Mouse (Mus musculus): ENCODE measurements around the gene Dlg5. TPM values are rescaled to one million over a fixed set of nuclear protein-coding genes. Genes with fewer than 3 reads are reported as not detected.
A peak's percentile ranks its signal among the peaks of the same experiment; 100 is the strongest.

Dlg5 gene
- total and polyA plus RNA-seq, 2 experiments from 2014 or later: 2.6 to 12.3 TPM

DNA sequence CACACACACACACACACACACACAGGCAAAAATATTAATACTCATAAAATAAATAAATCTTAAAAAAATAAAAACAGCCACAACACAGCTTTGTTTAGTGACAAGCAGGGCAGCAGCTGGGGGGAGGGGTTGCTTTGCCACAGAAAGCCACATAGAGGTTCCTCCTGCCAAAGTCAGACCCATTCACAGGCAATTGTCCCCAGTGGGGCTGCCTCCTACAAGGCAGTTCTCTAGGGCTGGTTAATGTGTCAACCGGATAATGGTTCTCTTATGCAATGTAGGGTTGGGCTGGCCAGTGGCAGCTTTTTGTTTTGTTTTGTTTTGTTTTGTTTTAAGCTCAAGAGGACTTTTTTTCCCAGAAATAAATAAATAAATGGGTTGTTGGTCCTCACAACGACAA, 11.3 kb downstream of the Dlg5 start:
- Histone ChIP-seq H3K27me3 (ENCODE audit: control insufficient read depth, insufficient read depth, low read length) (no peaks in the 10 kb centered on the region), H3K9ac (replicated peaks; ENCODE audit: low read depth, low read length) (no peak overlapping the region), H3K4me3 (ENCODE audit: low read depth, low read length) (no peak overlapping the region), H3K4me1 (ENCODE audit: control insufficient read depth, insufficient read depth) (peaks cover 14% of the 10 kb centered on the region), H3K27ac (ENCODE audit: low read depth) (no peak overlapping the region), H3K4me2 (ENCODE audit: low read depth, low read length) (no peak overlapping the region), H3K9me3 (replicated peaks; ENCODE audit: control insufficient read depth, low read length) (no peaks in the 10 kb centered on the region), H3K36me3 (replicated peaks; ENCODE audit: control insufficient read depth, insufficient read depth, low read length) (no peaks in the 10 kb centered on the region)
- DNase-seq (ENCODE audit: low spot score) (no peak), ATAC-seq (ENCODE audit: insufficient read depth, low read depth) (no peak)
- WGBS: 76% methylated on average over 2 of the region's 2 CpGs
- no peak for TF ChIP-seq EP300 (IDR thresholded peaks at IDR 0.05; ENCODE audit: low read depth)
- no peak for TF ChIP-seq CTCF (IDR thresholded peaks at IDR 0.05; ENCODE audit: low read depth)

DNA sequence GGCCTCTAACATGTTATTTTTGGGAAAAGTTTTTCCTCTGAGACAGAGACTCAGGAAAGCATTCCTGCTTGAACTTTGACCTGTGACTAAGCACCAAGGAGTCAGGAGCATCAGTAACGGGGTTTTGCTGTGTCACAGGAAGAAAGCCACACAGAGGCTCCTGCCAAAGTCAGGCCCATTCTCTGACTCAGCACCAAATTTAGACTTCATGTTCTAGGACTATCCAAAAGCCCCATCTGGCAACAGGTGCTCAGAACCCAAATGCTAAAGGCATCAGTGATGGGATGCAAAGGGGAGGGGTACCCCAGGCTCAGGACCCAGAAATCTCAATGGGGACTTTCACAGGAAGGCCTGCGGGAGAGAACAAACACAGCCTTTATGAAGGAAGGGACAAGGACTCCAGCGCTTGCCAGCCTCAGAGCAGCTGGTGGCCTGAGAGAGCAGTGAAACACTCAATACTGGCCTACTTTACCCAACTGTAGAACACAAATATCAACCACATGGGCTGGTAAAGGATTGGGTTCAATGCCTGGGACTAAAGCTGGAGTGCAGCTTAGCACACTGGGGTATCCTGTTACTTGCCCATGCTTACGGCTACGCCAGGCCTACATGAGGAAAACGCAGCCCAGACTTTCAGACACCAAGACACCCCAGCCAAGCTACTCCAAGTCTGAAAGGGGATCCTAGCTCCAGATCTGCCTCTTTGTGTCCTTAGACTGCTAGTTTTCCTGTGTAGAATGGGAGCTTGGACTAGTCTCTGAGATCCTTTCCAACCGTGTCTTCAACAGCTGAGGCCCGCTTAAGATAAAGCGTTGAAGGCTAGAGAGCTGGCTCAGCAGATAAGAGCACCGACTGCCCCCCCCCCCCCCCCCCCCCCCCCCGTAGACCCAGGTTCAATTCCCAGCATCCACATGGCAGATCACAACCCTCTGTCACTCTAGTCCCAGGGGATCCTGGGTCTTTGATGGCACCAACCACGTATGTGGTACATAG, 12.8 kb downstream of the Dlg5 start:
- no peaks in the 10 kb centered on the region for H3K9me3 ChIP-seq (replicated peaks; ENCODE audit: control insufficient read depth, low read length)
- H3K4me1 ChIP-seq (ENCODE audit: control insufficient read depth, insufficient read depth): peaks cover 5% of the 10 kb centered on the region; the same call in 1 of the 2 replicates
- TF ChIP-seq CTCF (IDR thresholded peaks at IDR 0.05; ENCODE audit: low read depth): no peak
- TF ChIP-seq EP300 (IDR thresholded peaks at IDR 0.05; ENCODE audit: low read depth): no peak
- H3K27me3 ChIP-seq (ENCODE audit: control insufficient read depth, insufficient read depth, low read length): no peaks in the 10 kb centered on the region
- no peak overlapping the region for H3K4me3 ChIP-seq (ENCODE audit: low read depth, low read length)
- no peak overlapping the region for H3K27ac ChIP-seq (ENCODE audit: low read depth)
- no peak overlapping the region for H3K9ac ChIP-seq (replicated peaks; ENCODE audit: low read depth, low read length)
- ATAC-seq (ENCODE audit: insufficient read depth, low read depth): 0 out of 2 replicates have a peak, but pooled peaks have one; percentile 30
- no peak for DNase-seq (ENCODE audit: low spot score)
- H3K36me3 ChIP-seq (replicated peaks; ENCODE audit: control insufficient read depth, insufficient read depth, low read length): no peaks in the 10 kb centered on the region
- no peak overlapping the region for H3K4me2 ChIP-seq (ENCODE audit: low read depth, low read length)
- 50% methylated on average over 12 of the region's 12 CpGs for WGBS

- TF ChIP-seq EP300 (IDR thresholded peaks at IDR 0.05; ENCODE audit: low read depth) (no peak), CTCF (IDR thresholded peaks at IDR 0.05; ENCODE audit: low read depth) (no peak)
- no peak for ATAC-seq (ENCODE audit: insufficient read depth, low read depth)
- H3K4me1 ChIP-seq (ENCODE audit: control insufficient read depth, insufficient read depth): 0 out of 2 replicates have a peak, but pooled peaks cover 5% of the 10 kb centered on the region
Measured at GRCm38 (mm10) chr14:24228549-24228948, 17.2 kb downstream of the Dlg5 start.

GRCm38 (mm10) chr14:24227015-24227414, 18.7 kb downstream of the Dlg5 start:
- 60% methylated on average over 8 of the region's 8 CpGs for WGBS
- H3K9ac ChIP-seq (replicated peaks; ENCODE audit: low read depth, low read length): no peak overlapping the region
- no peak for TF ChIP-seq EP300 (IDR thresholded peaks at IDR 0.05; ENCODE audit: low read depth)
- no peak for TF ChIP-seq CTCF (IDR thresholded peaks at IDR 0.05; ENCODE audit: low read depth)
- no peak overlapping the region for H3K4me3 ChIP-seq (ENCODE audit: low read depth, low read length)
- no peak overlapping the region for H3K27ac ChIP-seq (ENCODE audit: low read depth)
- ATAC-seq (ENCODE audit: insufficient read depth, low read depth) (no peak), DNase-seq (ENCODE audit: low spot score) (no peak)
- H3K4me2 ChIP-seq (ENCODE audit: low read depth, low read length): no peak overlapping the region
- H3K4me1 ChIP-seq (ENCODE audit: control insufficient read depth, insufficient read depth): 0 out of 2 replicates have a peak, but pooled peaks cover 9% of the 10 kb centered on the region
- no peaks in the 10 kb centered on the region for H3K36me3 ChIP-seq (replicated peaks; ENCODE audit: control insufficient read depth, insufficient read depth, low read length)
- H3K9me3 ChIP-seq (replicated peaks; ENCODE audit: control insufficient read depth, low read length): no peaks in the 10 kb centered on the region
- no peaks in the 10 kb centered on the region for H3K27me3 ChIP-seq (ENCODE audit: control insufficient read depth, insufficient read depth, low read length)

More at GRCm38 (mm10) chr14:24228549-24228948, 17.2 kb downstream of the Dlg5 start:
- H3K36me3 ChIP-seq (replicated peaks; ENCODE audit: control insufficient read depth, insufficient read depth, low read length): no peaks in the 10 kb centered on the region
- H3K9me3 ChIP-seq (replicated peaks; ENCODE audit: control insufficient read depth, low read length): no peaks in the 10 kb centered on the region
- no peak overlapping the region for H3K9ac ChIP-seq (replicated peaks; ENCODE audit: low read depth, low read length)
- no peak overlapping the region for H3K4me2 ChIP-seq (ENCODE audit: low read depth, low read length)
- DNase-seq (ENCODE audit: low spot score): no peak
- H3K4me3 ChIP-seq (ENCODE audit: low read depth, low read length): no peak overlapping the region
- H3K27ac ChIP-seq (ENCODE audit: low read depth): no peak overlapping the region
- no peaks in the 10 kb centered on the region for H3K27me3 ChIP-seq (ENCODE audit: control insufficient read depth, insufficient read depth, low read length)
- 69% methylated on average over 6 of the region's 6 CpGs for WGBS

GRCm38 (mm10) chr14:24226344-24226743, 19.4 kb downstream of the Dlg5 start:
- Histone ChIP-seq H3K4me2 (ENCODE audit: low read depth, low read length) (no peak overlapping the region), H3K9ac (replicated peaks; ENCODE audit: low read depth, low read length) (no peak overlapping the region), H3K27ac (ENCODE audit: low read depth) (no peak overlapping the region), H3K4me1 (ENCODE audit: control insufficient read depth, insufficient read depth) (0 out of 2 replicates have a peak, but pooled peaks cover 9% of the 10 kb centered on the region), H3K4me3 (ENCODE audit: low read depth, low read length) (no peak overlapping the region), H3K9me3 (replicated peaks; ENCODE audit: control insufficient read depth, low read length) (no peaks in the 10 kb centered on the region), H3K27me3 (ENCODE audit: control insufficient read depth, insufficient read depth, low read length) (no peaks in the 10 kb centered on the region), H3K36me3 (replicated peaks; ENCODE audit: control insufficient read depth, insufficient read depth, low read length) (no peaks in the 10 kb centered on the region)
- DNase-seq (ENCODE audit: low spot score): no peak
- TF ChIP-seq EP300 (IDR thresholded peaks at IDR 0.05; ENCODE audit: low read depth) (no peak), CTCF (IDR thresholded peaks at IDR 0.05; ENCODE audit: low read depth) (no peak)
- 61% methylated on average over 2 of the region's 2 CpGs for WGBS
- ATAC-seq (ENCODE audit: insufficient read depth, low read depth): no peak

Measured in heart, postnatal 0 days (tissue).